Mouse (Mus musculus): ENCODE data around the gene Zfp467. TPM values are rescaled to one million over a fixed set of nuclear protein-coding genes. Genes with fewer than 3 reads are reported as not detected.

Gene Zfp467
- 12.4 and 24.7 TPM in 2 replicates for polyA plus RNA-seq (2012; rRNA removed)

GRCm38 (mm10) chr6:48445181-48446101 lies at the start of gene Zfp467:
Gene Zfp467, minus strand, starts transcription at chr6:48445825.
- H3K4me3 ChIP-seq (ENCODE audit: low read depth, low read length): peak within 1 kb of the TSS; percentile 89
- peak within 1 kb of the TSS; percentile 58 for H3K27ac ChIP-seq (ENCODE audit: insufficient read depth, low read depth, low read length)
- WGBS: under 1% methylated on average over 65 of the region's 65 CpGs
- H3K4me1 ChIP-seq (ENCODE audit: control insufficient read depth, insufficient read depth, insufficient read length, low read length): peaks cover 3% of the 10 kb centered on the region
- no peaks in the 10 kb centered on the region for H3K27me3 ChIP-seq (ENCODE audit: control insufficient read depth, insufficient read depth, low read length)
- TF ChIP-seq POLR2A (IDR thresholded peaks at IDR 0.05; ENCODE audit: low read depth, low read length) (no peak; the same call in none of the 2 replicates), CTCF (IDR thresholded peaks at IDR 0.05; ENCODE audit: extremely low read depth, insufficient read length, insufficient replicate concordance, low read depth, low read length) (no peak)
- H3K36me3 ChIP-seq (ENCODE audit: control insufficient read depth, insufficient read depth, low read length): no peaks in the 10 kb centered on the region; the same call in 1 of the 2 replicates

DNA sequence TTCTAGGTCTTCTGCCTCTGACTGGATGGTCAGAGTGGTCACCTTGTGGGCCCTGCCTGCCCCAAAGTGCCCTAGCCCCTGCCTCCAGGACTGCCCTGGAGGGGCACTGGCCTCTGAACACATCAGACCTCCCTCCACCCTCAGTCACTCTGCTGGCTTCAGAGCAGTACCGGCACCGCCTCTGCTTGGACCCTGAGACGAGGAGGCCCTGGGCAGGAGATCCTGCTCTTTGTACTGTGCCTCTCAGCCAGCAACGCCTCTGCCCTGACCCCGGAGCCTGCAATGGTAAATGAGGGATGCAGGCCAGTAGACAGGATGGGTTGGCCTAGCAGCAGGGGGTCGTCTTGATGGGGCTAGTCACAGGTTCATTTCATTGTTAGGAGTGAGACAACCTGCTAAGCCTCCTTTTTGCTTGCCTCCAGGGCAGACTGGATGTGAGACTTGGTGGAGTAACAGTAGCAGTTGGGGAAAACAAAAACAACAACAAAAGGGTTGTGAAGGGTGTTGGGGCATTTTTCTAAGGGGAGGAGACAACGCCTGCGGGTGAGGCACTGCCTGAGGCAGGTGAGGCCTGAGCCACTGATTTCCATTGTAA lies 47.6 kb upstream of the Zfp467 start:
- TF ChIP-seq POLR2A (IDR thresholded peaks at IDR 0.05; ENCODE audit: low read depth, low read length) (no peak), CTCF (IDR thresholded peaks at IDR 0.05; ENCODE audit: extremely low read depth, insufficient read length, insufficient replicate concordance, low read depth, low read length) (no peak)
- Histone ChIP-seq H3K27ac (ENCODE audit: insufficient read depth, low read depth, low read length) (no peak overlapping the region), H3K27me3 (ENCODE audit: control insufficient read depth, insufficient read depth, low read length) (no peaks in the 10 kb centered on the region), H3K4me3 (ENCODE audit: low read depth, low read length) (no peak overlapping the region), H3K4me1 (ENCODE audit: control insufficient read depth, insufficient read depth, insufficient read length, low read length) (no peaks in the 10 kb centered on the region), H3K36me3 (ENCODE audit: control insufficient read depth, insufficient read depth, low read length) (no peaks in the 10 kb centered on the region)
- 37% methylated on average over 8 of the region's 8 CpGs for WGBS

DNA sequence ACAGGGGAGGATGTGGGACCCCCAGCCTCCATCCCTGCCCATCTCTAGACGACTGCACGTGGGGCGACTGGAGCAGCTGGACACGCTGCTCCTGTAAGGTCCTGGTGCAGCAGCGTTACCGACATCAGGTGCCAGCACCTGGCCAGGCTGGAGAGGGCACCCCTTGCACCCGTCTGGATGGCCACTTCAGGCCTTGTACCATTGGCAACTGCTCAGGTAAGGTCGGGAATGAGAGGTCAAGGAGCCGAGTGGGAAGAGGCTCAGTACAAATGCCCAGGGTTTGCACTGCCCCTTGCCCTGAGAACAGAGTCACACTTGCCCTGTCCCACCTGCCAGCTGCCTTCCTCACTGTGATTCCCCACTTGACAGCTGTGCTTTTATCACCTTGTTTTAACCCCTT lies 45.7 kb upstream of the Zfp467 start:
- WGBS: 55% methylated on average over 9 of the region's 9 CpGs
- H3K4me3 ChIP-seq (ENCODE audit: low read depth, low read length): no peak overlapping the region
- no peak overlapping the region for H3K27ac ChIP-seq (ENCODE audit: insufficient read depth, low read depth, low read length)
- no peaks in the 10 kb centered on the region for H3K27me3 ChIP-seq (ENCODE audit: control insufficient read depth, insufficient read depth, low read length)
- TF ChIP-seq POLR2A (IDR thresholded peaks at IDR 0.05; ENCODE audit: low read depth, low read length): no peak
- no peak for TF ChIP-seq CTCF (IDR thresholded peaks at IDR 0.05; ENCODE audit: extremely low read depth, insufficient read length, insufficient replicate concordance, low read depth, low read length)
- H3K4me1 ChIP-seq (ENCODE audit: control insufficient read depth, insufficient read depth, insufficient read length, low read length): peaks cover 2% of the 10 kb centered on the region; the same call in 1 of the 2 replicates
- H3K36me3 ChIP-seq (ENCODE audit: control insufficient read depth, insufficient read depth, low read length): no peaks in the 10 kb centered on the region

DNA sequence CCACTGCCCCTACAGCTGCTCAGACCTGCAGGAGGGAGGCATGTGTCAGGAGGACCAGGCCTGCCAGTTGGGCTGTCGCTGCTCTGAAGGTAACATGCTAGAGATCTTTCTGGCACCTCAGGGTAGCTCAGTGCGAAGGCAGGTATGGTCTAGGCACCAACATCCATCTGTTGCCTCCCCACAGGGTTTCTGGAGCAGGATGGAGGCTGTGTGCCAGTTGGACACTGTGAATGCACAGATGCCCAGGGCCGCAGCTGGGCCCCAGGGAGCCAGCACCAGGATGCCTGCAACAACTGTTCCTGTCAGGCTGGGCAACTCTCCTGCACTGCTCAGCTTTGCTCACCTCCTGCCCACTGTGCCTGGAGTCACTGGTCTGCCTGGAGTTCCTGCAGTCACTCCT lies 44.1 kb upstream of the Zfp467 start:
- Histone ChIP-seq H3K27me3 (ENCODE audit: control insufficient read depth, insufficient read depth, low read length) (no peaks in the 10 kb centered on the region), H3K27ac (ENCODE audit: insufficient read depth, low read depth, low read length) (no peak overlapping the region), H3K4me1 (ENCODE audit: control insufficient read depth, insufficient read depth, insufficient read length, low read length) (peaks cover 2% of the 10 kb centered on the region; the same call in 1 of the 2 replicates), H3K4me3 (ENCODE audit: low read depth, low read length) (no peak overlapping the region), H3K36me3 (ENCODE audit: control insufficient read depth, insufficient read depth, low read length) (no peaks in the 10 kb centered on the region)
- WGBS: 89% methylated on average over 3 of the region's 3 CpGs
- TF ChIP-seq POLR2A (IDR thresholded peaks at IDR 0.05; ENCODE audit: low read depth, low read length): no peak
- no peak for TF ChIP-seq CTCF (IDR thresholded peaks at IDR 0.05; ENCODE audit: extremely low read depth, insufficient read length, insufficient replicate concordance, low read depth, low read length)

DNA sequence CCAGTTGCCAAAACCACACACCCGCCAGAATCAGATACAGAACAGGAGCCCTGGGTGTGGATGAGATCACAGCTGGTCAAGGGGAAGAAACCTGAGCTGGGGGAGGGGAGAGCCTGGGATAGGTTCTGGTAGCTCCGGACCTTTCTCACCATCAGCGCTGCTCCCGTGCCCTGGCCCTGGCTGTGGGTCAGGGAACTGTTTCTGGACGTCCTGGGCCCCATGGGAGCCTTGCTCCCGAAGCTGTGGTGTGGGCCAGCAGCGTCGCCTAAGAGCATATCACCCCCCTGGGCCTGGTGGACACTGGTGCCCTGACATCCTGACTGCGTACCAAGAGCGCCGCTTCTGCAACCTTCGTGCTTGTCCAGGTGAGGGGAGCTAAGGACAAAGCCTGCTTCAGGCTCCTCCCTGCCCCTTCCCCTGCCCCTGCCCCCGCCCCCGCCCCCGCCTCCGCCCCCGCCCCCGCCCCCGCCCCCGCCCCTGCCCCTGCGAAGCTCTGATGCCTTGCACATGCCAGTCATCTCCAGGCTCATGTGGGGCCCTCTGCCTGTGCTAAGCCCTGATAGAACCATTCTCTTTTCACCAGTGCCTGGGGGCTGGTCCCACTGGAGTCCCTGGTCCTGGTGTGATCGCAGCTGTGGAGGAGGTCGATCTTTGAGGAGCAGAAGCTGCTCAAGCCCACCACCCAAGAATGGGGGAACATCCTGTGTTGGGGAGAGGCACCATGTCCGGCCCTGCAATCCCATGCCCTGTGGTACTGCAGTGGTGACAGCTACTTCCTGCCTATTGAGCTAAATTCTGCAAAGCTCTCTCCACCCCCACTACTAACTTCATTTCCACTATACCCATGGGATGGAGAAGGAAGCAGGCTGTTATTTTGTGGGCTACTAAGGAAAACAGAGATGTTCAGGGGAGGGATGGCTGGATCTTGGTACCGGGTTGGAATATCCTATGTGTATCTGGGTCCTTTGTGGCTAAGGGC lies 42.4 kb upstream of the Zfp467 start:
- Histone ChIP-seq H3K4me1 (ENCODE audit: control insufficient read depth, insufficient read depth, insufficient read length, low read length) (peaks cover 2% of the 10 kb centered on the region; the same call in 1 of the 2 replicates), H3K27me3 (ENCODE audit: control insufficient read depth, insufficient read depth, low read length) (no peaks in the 10 kb centered on the region), H3K36me3 (ENCODE audit: control insufficient read depth, insufficient read depth, low read length) (no peaks in the 10 kb centered on the region), H3K4me3 (ENCODE audit: low read depth, low read length) (no peak overlapping the region), H3K27ac (ENCODE audit: insufficient read depth, low read depth, low read length) (no peak overlapping the region)
- TF ChIP-seq POLR2A (IDR thresholded peaks at IDR 0.05; ENCODE audit: low read depth, low read length): no peak
- no peak for TF ChIP-seq CTCF (IDR thresholded peaks at IDR 0.05; ENCODE audit: extremely low read depth, insufficient read length, insufficient replicate concordance, low read depth, low read length)
- 15% methylated on average over 25 of the region's 25 CpGs for WGBS

DNA sequence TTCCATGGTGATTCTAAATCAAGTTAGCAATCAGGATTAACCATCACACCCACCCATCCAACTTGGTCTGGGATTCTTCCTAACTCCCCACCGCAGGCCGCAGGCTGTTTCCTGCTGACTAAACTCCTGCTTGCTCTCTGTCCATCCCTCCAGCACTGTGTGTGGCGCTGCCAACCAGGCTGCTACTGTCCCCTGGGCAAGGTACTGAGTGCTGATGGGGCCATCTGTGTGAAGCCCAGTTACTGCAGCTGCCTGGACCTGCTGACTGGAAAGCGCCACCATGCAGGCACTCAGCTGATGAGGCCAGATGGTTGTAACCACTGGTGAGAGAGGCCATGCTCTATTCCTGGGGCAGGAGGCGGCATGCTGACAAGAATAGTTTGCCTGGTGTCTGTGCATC lies 36.9 kb upstream of the Zfp467 start:
- Histone ChIP-seq H3K4me1 (ENCODE audit: control insufficient read depth, insufficient read depth, insufficient read length, low read length) (peaks cover 2% of the 10 kb centered on the region; the same call in 1 of the 2 replicates), H3K27ac (ENCODE audit: insufficient read depth, low read depth, low read length) (no peak overlapping the region), H3K36me3 (ENCODE audit: control insufficient read depth, insufficient read depth, low read length) (no peaks in the 10 kb centered on the region), H3K27me3 (ENCODE audit: control insufficient read depth, insufficient read depth, low read length) (no peaks in the 10 kb centered on the region), H3K4me3 (ENCODE audit: low read depth, low read length) (no peak overlapping the region)
- TF ChIP-seq POLR2A (IDR thresholded peaks at IDR 0.05; ENCODE audit: low read depth, low read length): no peak
- no peak for TF ChIP-seq CTCF (IDR thresholded peaks at IDR 0.05; ENCODE audit: extremely low read depth, insufficient read length, insufficient replicate concordance, low read depth, low read length)
- 83% methylated on average over 5 of the region's 5 CpGs for WGBS

Data from small intestine, adult 2 months (tissue).